Mouse (Mus musculus): Measurements from ENCODE around the gene Gm49339. TPM values are rescaled to one million over a fixed set of nuclear protein-coding genes. Genes with fewer than 3 reads are reported as not detected.
"Not testable (repeated sequence)": the region's sequence is repeated elsewhere in the genome, so short reads cannot be mapped to it uniquely, and the experiment has no call there.

Gene Gm49339
- not detected in 2 replicates for polyA plus RNA-seq (2015; fragmentation: Nextera tagmentation; extraction: Ambion mirVana)

GRCm38 (mm10) chr10:51480397-51480796, at the start of gene Gm49339, which contains the start of gene Lilr4b:
Gene Gm49339, plus strand, starts transcription at chr10:51480612.
Gene Lilr4b, plus strand, starts transcription at chr10:51480632.
- not testable (repeated sequence) for H3K27me3 ChIP-seq; ATAC-seq (ENCODE audit: low read depth); H3K9ac ChIP-seq; H3K27ac ChIP-seq (replicated peaks); H3K36me3 ChIP-seq; H3K9me3 ChIP-seq; H3K4me3 ChIP-seq; H3K4me2 ChIP-seq; H3K4me1 ChIP-seq (replicated peaks)
- WGBS = 95% methylated on average over 1 of the region's 3 CpGs

GRCm38 (mm10) chr10:51432940-51433339, 47.5 kb upstream of the Gm49339 start:
- Histone ChIP-seq H3K27ac (replicated peaks) (no peak overlapping the region), H3K36me3 (no peaks in the 10 kb centered on the region), H3K4me2 (no peak overlapping the region), H3K9ac (no peak overlapping the region), H3K9me3 (0 out of 2 replicates have a peak, but pooled peaks cover 3% of the 10 kb centered on the region), H3K4me1 (replicated peaks) (no peaks in the 10 kb centered on the region), H3K4me3 (no peak overlapping the region), H3K27me3 (no peaks in the 10 kb centered on the region)
- no peak for ATAC-seq (ENCODE audit: low read depth)

GRCm38 (mm10) chr10:51435684-51436083, 44.7 kb upstream of the Gm49339 start:
- no peaks in the 10 kb centered on the region for H3K27me3 ChIP-seq
- H3K36me3 ChIP-seq = no peaks in the 10 kb centered on the region
- H3K9ac ChIP-seq = no peak overlapping the region
- ATAC-seq (ENCODE audit: low read depth) = no peak
- no peaks in the 10 kb centered on the region for H3K9me3 ChIP-seq
- no peak overlapping the region for H3K4me3 ChIP-seq
- no peak overlapping the region for H3K4me2 ChIP-seq
- H3K27ac ChIP-seq (replicated peaks) = no peak overlapping the region
- no peaks in the 10 kb centered on the region for H3K4me1 ChIP-seq (replicated peaks)
- 82% methylated on average over 3 of the region's 3 CpGs for WGBS

DNA sequence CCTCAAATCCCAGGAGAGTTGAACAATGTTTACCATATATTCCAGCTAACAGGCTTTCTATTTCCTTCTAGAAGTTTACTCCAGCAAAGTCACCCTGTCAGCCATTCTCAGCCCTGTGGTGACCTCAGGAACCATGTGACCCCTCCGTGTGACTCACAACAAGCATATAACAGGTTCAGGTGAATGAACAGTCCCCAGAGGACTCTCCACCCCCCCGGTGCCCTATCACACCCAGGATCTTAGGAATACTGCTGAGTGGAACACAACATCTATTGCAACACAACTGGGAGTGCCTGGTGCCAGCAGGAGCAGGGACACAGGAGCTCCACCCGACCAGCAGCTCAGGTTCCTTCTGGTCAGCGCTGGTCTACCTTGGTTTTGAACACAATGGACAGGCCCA, 28.8 kb upstream of the Gm49339 start:
- no peak overlapping the region for H3K9ac ChIP-seq
- no peak overlapping the region for H3K4me2 ChIP-seq
- no peaks in the 10 kb centered on the region for H3K36me3 ChIP-seq
- WGBS = 78% methylated on average over 4 of the region's 4 CpGs
- no peaks in the 10 kb centered on the region for H3K9me3 ChIP-seq
- H3K4me1 ChIP-seq (replicated peaks) = no peaks in the 10 kb centered on the region
- no peaks in the 10 kb centered on the region for H3K27me3 ChIP-seq
- no peak overlapping the region for H3K27ac ChIP-seq (replicated peaks)
- H3K4me3 ChIP-seq = no peak overlapping the region
- ATAC-seq (ENCODE audit: low read depth) = no peak

DNA sequence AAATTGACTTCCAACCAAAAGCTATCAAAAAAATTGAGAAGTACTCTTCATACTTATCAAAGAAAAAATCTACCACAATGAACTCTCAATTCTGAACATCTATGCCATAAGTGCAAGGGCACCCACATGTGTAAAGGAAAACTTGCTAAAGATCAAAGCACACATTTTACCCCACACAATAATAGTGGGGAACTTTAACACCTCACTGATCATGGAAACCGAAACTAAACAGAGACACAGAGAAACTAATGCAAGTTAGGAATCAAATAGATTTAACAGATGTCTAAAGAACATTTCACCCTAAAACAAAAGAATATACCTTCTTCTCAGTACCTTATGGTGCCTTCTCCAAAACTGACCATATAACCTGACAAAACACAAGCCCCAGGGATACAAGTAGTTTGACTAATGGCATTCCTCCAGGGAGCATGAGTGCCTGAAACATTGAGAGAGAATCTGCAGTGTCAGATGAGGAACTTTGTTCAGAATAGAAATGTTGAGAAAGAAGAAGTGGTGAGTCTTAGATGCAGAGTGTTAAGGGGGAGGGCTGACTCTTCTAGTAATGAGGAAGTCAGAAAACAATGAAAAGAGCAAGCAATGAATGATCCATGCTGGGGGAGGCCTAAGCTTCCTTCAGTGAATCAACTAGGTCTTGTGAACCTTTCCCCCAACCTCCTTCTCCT, 26.7 kb upstream of the Gm49339 start:
- H3K4me1 ChIP-seq (replicated peaks) = no peaks in the 10 kb centered on the region
- no peak overlapping the region for H3K9ac ChIP-seq
- no peak overlapping the region for H3K4me3 ChIP-seq
- H3K4me2 ChIP-seq = no peak overlapping the region
- H3K27me3 ChIP-seq = no peaks in the 10 kb centered on the region
- H3K36me3 ChIP-seq = no peaks in the 10 kb centered on the region
- no peak for ATAC-seq (ENCODE audit: low read depth)
- H3K27ac ChIP-seq (replicated peaks) = no peak overlapping the region
- H3K9me3 ChIP-seq = no peaks in the 10 kb centered on the region
- WGBS = 81% methylated on average over 1 of the region's 1 CpGs

- no peak overlapping the region for H3K4me3 ChIP-seq
- no peak overlapping the region for H3K4me2 ChIP-seq
- no peaks in the 10 kb centered on the region for H3K27me3 ChIP-seq
- WGBS = 61% methylated on average over 1 of the region's 1 CpGs
- no peaks in the 10 kb centered on the region for H3K4me1 ChIP-seq (replicated peaks)
- no peak for ATAC-seq (ENCODE audit: low read depth)
- H3K27ac ChIP-seq (replicated peaks) = no peak overlapping the region
- no peak overlapping the region for H3K9ac ChIP-seq
- no peaks in the 10 kb centered on the region for H3K36me3 ChIP-seq
- no peaks in the 10 kb centered on the region for H3K9me3 ChIP-seq
Measured at GRCm38 (mm10) chr10:51454365-51454764, 26.0 kb upstream of the Gm49339 start.

- H3K36me3 ChIP-seq = no peaks in the 10 kb centered on the region
- no peaks in the 10 kb centered on the region for H3K4me1 ChIP-seq (replicated peaks)
- H3K27me3 ChIP-seq = no peaks in the 10 kb centered on the region
- no peak overlapping the region for H3K4me2 ChIP-seq
- H3K27ac ChIP-seq (replicated peaks) = no peak overlapping the region
- H3K9me3 ChIP-seq = no peaks in the 10 kb centered on the region
- no peak for ATAC-seq (ENCODE audit: low read depth)
- no peak overlapping the region for H3K4me3 ChIP-seq
- WGBS = 83% methylated on average over 1 of the region's 1 CpGs
- no peak overlapping the region for H3K9ac ChIP-seq
Measured at GRCm38 (mm10) chr10:51455762-51456161, 24.6 kb upstream of the Gm49339 start.

GRCm38 (mm10) chr10:51456369-51456768, 24.0 kb upstream of the Gm49339 start:
- no peak overlapping the region for H3K4me2 ChIP-seq
- no peak overlapping the region for H3K9ac ChIP-seq
- H3K36me3 ChIP-seq = no peaks in the 10 kb centered on the region
- ATAC-seq (ENCODE audit: low read depth) = no peak
- 80% methylated on average over 4 of the region's 4 CpGs for WGBS
- no peaks in the 10 kb centered on the region for H3K27me3 ChIP-seq
- no peak overlapping the region for H3K4me3 ChIP-seq
- H3K27ac ChIP-seq (replicated peaks) = no peak overlapping the region
- H3K9me3 ChIP-seq = no peaks in the 10 kb centered on the region
- no peaks in the 10 kb centered on the region for H3K4me1 ChIP-seq (replicated peaks)

GRCm38 (mm10) chr10:51463800-51464199, 16.6 kb upstream of the Gm49339 start:
- WGBS = 45% methylated on average over 4 of the region's 4 CpGs
- ATAC-seq (ENCODE audit: low read depth); H3K4me1 ChIP-seq (replicated peaks); H3K4me3 ChIP-seq; H3K9me3 ChIP-seq; H3K27ac ChIP-seq (replicated peaks); H3K27me3 ChIP-seq; H3K4me2 ChIP-seq; H3K36me3 ChIP-seq; H3K9ac ChIP-seq: not testable (repeated sequence)

- H3K4me1 ChIP-seq (replicated peaks); H3K27ac ChIP-seq (replicated peaks); ATAC-seq (ENCODE audit: low read depth); H3K4me3 ChIP-seq; H3K36me3 ChIP-seq; H3K4me2 ChIP-seq; H3K9ac ChIP-seq; H3K9me3 ChIP-seq; H3K27me3 ChIP-seq: not testable (repeated sequence)
- WGBS = no CpG with 5 or more reads among the region's 2 CpGs
Measured at GRCm38 (mm10) chr10:51490691-51491090, 10.3 kb downstream of the Gm49339 start, which contains the start of gene Lilrb4a. Gene Lilrb4a, plus strand, starts transcription at chr10:51490956.

GRCm38 (mm10) chr10:51520021-51520420, 39.6 kb downstream of the Gm49339 start:
- no peak for ATAC-seq (ENCODE audit: low read depth)
- Histone ChIP-seq H3K4me3 (no peak overlapping the region), H3K4me1 (replicated peaks) (no peaks in the 10 kb centered on the region), H3K36me3 (no peaks in the 10 kb centered on the region), H3K9ac (no peak overlapping the region), H3K27me3 (no peaks in the 10 kb centered on the region), H3K9me3 (no peaks in the 10 kb centered on the region), H3K4me2 (no peak overlapping the region), H3K27ac (replicated peaks) (no peak overlapping the region)

- ATAC-seq (ENCODE audit: low read depth) = no peak
- no peak overlapping the region for H3K4me2 ChIP-seq
- H3K9ac ChIP-seq = no peak overlapping the region
- no peaks in the 10 kb centered on the region for H3K4me1 ChIP-seq (replicated peaks)
- no peaks in the 10 kb centered on the region for H3K27me3 ChIP-seq
- no peaks in the 10 kb centered on the region for H3K9me3 ChIP-seq
- no peak overlapping the region for H3K4me3 ChIP-seq
- no peaks in the 10 kb centered on the region for H3K36me3 ChIP-seq
- no peak overlapping the region for H3K27ac ChIP-seq (replicated peaks)
Measured at GRCm38 (mm10) chr10:51521453-51521852, 41.0 kb downstream of the Gm49339 start.

- Histone ChIP-seq H3K9ac (no peak overlapping the region), H3K27ac (replicated peaks) (no peak overlapping the region), H3K4me2 (no peak overlapping the region), H3K27me3 (no peaks in the 10 kb centered on the region), H3K36me3 (no peaks in the 10 kb centered on the region), H3K4me3 (no peak overlapping the region), H3K9me3 (no peaks in the 10 kb centered on the region), H3K4me1 (replicated peaks) (no peaks in the 10 kb centered on the region)
- 70% methylated on average over 7 of the region's 7 CpGs for WGBS
- ATAC-seq (ENCODE audit: low read depth) = no peak
Measured at GRCm38 (mm10) chr10:51526090-51526489, 45.7 kb downstream of the Gm49339 start.

Data from neural tube, embryonic 13.5 days (tissue).